Mouse (Mus musculus) layer of hippocampus, postnatal 14 days (tissue): ENCODE measurements around the gene Megf8. TPM values are rescaled to one million over a fixed set of nuclear protein-coding genes. Genes with fewer than 3 reads are reported as not detected.

Experiments
- DNase-seq, 2 experiments: peaks; one replicate each; pipeline ENCODE4 v3.0.0; 2021 to 2022; ENCODE audit warnings: low spot score in 2 of 2, mixed read lengths in 1 of 2
- total RNA-seq, 2 experiments: library from RNA; stranded (reverse); gene quantifications; 2 replicates each; pipeline ENCODE4 v1.2.3; 2021

The Megf8 gene
- total RNA-seq, 2 experiments from 2014 or later = 86.7 to 87.9 TPM

DNA sequence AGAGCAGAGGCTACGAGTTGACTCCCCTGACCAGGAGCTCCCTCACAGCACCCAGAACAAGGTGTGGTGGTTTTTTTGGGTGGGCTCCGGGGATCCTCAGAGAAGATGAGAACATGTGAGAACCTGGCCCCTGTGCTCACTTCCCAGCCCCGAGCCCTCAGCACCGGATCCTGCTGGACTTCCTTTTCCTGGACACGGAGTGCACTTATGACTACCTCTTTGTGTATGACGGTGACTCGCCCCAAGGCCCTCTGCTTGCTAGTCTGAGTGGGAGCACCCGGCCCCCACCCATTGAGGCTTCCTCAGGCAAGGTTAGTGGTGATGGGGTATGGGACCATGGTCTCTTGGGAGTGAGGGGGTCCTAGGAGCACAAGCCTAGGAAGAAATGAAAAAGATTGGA lies 9.3 kb downstream of the Megf8 start:
- DNase-seq = no peak

GRCm38 (mm10) chr7:25333596-25334307 lies 16.8 kb downstream of the Megf8 start:
- DNase-seq = peak; percentile 55 to 68

DNA sequence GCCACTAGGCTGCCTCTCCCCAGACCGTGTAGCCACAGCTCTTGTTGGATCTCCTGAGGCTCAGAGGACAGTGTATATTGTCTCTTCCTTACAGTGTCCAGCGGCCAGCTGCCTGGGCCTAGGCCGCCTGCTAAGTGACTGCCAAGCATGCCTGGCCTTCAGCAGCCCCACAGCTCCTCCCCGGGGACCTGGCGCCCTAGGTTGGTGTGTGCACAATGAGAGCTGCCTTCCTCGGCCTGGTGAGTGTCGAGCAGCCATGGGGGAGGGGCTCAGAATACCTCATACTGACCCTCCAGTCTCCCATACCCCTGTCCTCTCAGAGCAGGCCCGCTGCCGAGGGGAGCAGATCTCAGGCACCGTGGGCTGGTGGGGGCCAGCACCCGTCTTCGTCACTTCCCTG lies 17.5 kb downstream of the Megf8 start:
- DNase-seq = no peak

GRCm38 (mm10) chr7:25339329-25339728 lies 22.4 kb downstream of the Megf8 start:
- DNase-seq = no peak

DNA sequence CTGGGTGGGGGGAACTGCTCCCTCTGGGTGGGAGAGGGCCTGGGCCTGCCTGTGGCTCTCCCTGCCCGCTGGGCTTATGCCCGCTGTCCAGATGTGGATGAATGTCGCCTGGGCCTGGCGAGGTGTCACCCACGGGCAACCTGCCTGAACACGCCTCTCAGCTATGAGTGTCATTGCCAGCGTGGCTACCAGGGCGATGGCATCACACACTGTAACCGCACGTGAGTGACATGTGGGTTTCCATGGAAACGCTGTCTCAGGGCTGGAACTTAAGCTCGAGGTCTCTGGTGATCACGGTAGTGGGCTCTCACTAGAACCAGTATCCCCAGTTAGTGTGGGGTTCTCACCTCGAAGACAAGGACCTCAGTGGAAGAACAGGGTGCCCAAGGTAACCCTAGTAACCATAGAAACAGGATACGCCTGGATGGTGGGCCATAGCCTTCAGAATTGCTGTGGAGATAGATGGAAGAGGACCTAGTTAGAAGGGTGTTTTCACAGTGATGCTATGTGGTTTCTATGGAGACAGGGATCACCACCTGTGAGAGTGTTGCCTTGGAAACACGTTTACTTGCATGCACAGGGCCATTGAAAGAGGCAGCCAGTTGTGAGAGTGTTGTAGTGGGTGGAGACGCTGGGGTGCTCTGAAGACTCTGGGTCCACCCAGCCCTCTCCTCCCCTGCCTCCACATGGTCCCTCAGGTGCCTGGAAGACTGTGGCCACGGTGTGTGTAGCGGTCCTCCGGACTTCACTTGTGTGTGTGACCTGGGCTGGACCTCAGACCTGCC lies 24.2 kb downstream of the Megf8 start:
- peak; percentile 45 to 55 for DNase-seq

- no peak for DNase-seq
Measured at GRCm38 (mm10) chr7:25348861-25349260, 31.9 kb downstream of the Megf8 start.

- no peak for DNase-seq
Measured at GRCm38 (mm10) chr7:25358721-25359206, 41.8 kb downstream of the Megf8 start.

- no peak for DNase-seq
Measured at GRCm38 (mm10) chr7:25363151-25363550, 46.2 kb downstream of the Megf8 start.

DNA sequence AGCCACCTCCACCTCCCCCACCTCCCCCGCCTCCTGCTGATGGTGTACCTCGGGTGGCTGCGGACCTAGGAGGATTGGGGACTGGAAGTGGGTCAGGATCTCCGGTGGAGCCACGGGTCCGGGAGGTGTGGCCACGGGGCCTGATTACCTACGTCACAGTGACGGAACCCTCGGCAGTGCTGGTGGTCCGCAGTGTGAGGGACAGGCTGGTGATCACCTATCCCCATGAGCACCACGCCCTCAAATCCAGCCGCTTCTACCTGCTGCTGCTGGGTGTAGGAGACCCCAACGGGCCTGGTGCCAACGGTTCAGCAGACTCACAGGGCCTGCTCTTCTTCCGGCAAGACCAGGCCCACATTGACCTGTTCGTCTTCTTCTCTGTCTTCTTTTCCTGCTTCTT lies 46.7 kb downstream of the Megf8 start:
- DNase-seq = no peak

- DNase-seq = no peak
Measured at GRCm38 (mm10) chr7:25365937-25366625, 49.1 kb downstream of the Megf8 start.

DNA sequence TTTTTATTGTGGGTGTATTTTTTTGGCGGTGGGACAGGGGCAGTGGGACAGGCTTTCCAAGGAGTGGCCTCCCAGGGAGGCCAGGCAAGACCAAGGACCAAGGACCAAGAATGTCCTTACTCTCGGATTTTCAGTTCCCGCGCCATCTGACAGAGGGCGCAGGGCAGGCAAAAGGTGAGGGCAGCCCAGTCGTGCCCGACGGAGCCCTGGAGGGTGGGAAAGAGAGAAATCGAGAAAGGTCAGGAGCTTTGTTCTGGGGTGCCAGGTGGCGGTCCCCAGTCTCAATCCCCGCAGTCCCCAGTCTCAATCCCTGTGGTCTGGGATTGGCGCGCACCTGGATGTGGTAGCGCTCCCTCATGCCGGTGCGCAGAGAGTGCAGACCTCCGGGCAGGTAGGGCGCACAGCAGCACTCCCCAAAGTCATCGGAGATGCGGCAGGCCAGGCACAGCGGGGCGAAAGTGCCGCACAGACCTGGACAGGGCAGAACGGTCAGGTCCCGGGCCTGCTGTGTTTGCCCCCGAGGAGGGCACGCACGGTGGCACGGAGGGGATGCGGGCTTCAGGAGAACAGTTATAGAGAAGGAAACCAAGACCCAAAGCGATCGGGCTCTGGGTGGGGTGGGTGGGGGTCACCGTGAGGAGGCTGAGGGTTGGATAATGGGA lies 50.8 kb downstream of the Megf8 start:
- no peak for DNase-seq

GRCm38 (mm10) chr7:25368333-25368732 lies 51.4 kb downstream of the Megf8 start:
- DNase-seq = no peak

DNA sequence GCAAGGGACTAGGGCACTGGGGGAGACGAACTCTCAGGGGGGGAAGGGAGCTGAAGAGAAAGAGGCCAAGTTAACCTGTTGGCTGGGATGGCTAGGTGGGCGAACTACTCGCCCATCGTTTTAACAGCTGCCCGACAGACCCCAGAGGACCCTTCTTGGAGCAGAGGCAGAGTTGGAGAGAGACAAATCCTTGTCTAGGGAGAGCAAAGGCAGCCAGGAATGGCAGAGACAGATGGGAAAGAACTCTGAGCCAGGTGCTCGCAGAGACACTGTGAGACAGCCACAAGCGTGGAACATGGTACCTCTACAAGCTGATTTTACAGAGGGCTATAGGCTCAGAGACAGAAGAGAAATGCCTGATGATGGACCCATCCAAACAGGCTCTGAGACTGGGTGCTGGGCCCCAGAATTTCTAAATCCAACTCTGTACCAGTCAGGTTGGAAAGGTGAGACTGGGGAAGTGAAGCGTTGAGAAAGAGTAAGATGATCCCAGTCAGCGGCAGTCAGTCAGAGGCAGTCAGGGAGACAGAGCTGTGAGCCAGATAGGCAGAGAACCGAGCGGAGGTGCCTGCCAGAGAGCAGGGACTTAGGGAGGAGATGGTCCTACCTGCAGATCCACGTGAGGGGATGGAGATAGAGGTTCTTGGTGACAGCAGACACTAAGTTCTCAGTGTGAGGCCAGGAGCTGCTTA lies 52.2 kb downstream of the Megf8 start, which contains the start of gene Cnfn:
Gene Cnfn (minus strand): TSS at position 667 of the 692 bp plus-strand sequence.
- no peak for DNase-seq

GRCm38 (mm10) chr7:25372441-25372840 lies 55.5 kb downstream of the Megf8 start:
- DNase-seq = no peak

GRCm38 (mm10) chr7:25376556-25376955 lies 59.6 kb downstream of the Megf8 start:
- DNase-seq = peak; percentile 89 to 93

DNA sequence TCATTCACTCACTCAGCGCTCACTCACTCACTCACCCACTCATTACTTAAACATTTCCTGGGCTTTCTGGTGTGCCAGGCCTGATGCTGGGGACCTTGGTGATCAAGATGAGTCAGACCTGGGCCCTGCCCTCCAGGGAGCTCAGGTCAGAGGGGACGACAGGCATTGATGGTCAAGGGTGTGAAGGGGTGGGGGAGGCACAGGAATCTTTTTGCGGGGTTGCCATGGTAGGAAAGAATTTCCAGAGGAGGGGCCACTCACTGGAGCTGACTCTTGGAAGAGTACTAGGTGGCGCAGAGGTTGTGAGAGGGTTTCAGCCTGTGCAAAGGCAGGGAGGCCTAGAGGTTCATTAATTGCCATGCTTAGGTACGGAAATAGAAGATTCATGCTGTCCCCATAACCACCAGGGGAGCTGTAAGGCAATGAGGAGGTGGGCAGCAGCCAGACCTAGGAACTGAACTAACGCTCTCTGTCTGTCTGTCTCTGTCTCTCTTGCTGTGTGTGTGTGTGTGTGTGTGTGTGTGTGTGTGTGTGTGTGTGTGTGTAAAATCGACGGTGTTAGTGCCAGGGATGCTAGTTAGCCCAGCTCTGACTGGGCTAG lies 60.2 kb downstream of the Megf8 start:
- no peak for DNase-seq

- no peak for DNase-seq
Measured at GRCm38 (mm10) chr7:25378181-25379100, 61.5 kb downstream of the Megf8 start.

GRCm38 (mm10) chr7:25379551-25380351 lies 62.8 kb downstream of the Megf8 start:
- DNase-seq = peak in 1 of 2 experiments; percentile 57
